Mouse (Mus musculus) cerebellum, adult 2 months (tissue): ENCODE measurements around the gene Meis2. TPM values are rescaled to one million over a fixed set of nuclear protein-coding genes. Genes with fewer than 3 reads are reported as not detected.

ENCODE experiments used
- DNase-seq, 2 experiments: peaks; one replicate each; pipeline ENCODE4 v3.0.0; 2021
- H3K27ac ChIP-seq: fragments of 200-500 bp; 2 replicates; pipeline ENCODE4 v1.5.1; 2012; ENCODE audit warnings: low read length, control low read depth, inconsistent platforms; ENCODE audit not compliant: insufficient read depth
- H3K27me3 ChIP-seq: fragments of 200-500 bp; 2 replicates; pipeline ENCODE4 v1.6.1; 2012; ENCODE audit warnings: inconsistent platforms, mild to moderate bottlenecking, low read length, moderate library complexity; ENCODE audit not compliant: control insufficient read depth, insufficient read depth
- H3K4me1 ChIP-seq: fragments of 200-500 bp; 2 replicates; pipeline ENCODE4 v1.6.1; 2011; ENCODE audit warnings: low read length; ENCODE audit not compliant: control insufficient read depth, insufficient read depth
- H3K4me3 ChIP-seq: fragments of 200-500 bp; replicated peaks from 2 replicates; pipeline ENCODE3; 2011; ENCODE audit warnings: mild to moderate bottlenecking, low read depth, low read length, control low read depth; ENCODE audit not compliant: insufficient read depth
- CTCF ChIP-seq: fragments of 200-500 bp; IDR thresholded peaks from 2 replicates; pipeline ENCODE4 v1.5.1; 2011; ENCODE audit warnings: low read depth, mild to moderate bottlenecking, control low read depth, low read length, moderate library complexity, borderline replicate concordance; ENCODE audit not compliant: insufficient read depth
- POLR2A ChIP-seq: fragments of 200-500 bp; IDR thresholded peaks from 2 replicates; pipeline ENCODE4 v1.6.1; 2011; ENCODE audit warnings: low read length, control low read depth, borderline replicate concordance; ENCODE audit not compliant: insufficient read depth
- WGBS: fragments of 180-500 bp; shearing (Covaris S2); methylation state at CpG from one replicate; pipeline ENCODE4 v1.1.7; 2018; 5-methylcytosine and 5-hydroxymethylcytosine counted together
- polyA plus RNA-seq: library from polyadenylated mRNA; depleted of rRNA; stranded (reverse); fragments of >200 nt; gene quantifications from 2 replicates; pipeline ENCODE4 v1.2.3, GENCODE M21; 2012

Gene Meis2
- polyA plus RNA-seq, 1 experiment = 58.7 TPM

DNA sequence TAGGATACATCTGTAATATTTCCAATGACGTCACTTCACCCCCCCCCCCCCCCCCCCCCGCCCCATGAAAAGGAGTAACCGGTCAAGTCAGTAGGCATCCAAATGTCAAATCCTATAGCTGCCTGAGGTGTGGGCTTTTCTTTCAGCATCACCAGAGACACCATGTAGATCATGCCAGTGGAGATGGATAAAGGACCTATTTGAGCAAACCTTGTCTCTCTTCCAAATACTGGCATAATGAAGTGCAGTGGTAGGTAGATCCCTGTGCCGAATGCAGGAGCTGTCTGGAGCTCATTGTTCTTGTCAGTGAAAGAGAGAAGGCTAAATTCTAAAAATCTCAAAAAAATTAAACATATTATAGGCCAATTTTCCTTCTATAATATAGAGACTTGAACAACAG, 151.1 kb downstream of the Meis2 start:
- Histone ChIP-seq H3K27ac (no peak overlapping the region), H3K27me3 (no peaks in the 10 kb centered on the region; the same call in 1 of the 2 replicates), H3K4me3 (no peak overlapping the region), H3K4me1 (no peaks in the 10 kb centered on the region)
- WGBS = 22% methylated on average over 4 of the region's 4 CpGs
- DNase-seq = no peak
- TF ChIP-seq CTCF (no peak), POLR2A (no peak)

DNA sequence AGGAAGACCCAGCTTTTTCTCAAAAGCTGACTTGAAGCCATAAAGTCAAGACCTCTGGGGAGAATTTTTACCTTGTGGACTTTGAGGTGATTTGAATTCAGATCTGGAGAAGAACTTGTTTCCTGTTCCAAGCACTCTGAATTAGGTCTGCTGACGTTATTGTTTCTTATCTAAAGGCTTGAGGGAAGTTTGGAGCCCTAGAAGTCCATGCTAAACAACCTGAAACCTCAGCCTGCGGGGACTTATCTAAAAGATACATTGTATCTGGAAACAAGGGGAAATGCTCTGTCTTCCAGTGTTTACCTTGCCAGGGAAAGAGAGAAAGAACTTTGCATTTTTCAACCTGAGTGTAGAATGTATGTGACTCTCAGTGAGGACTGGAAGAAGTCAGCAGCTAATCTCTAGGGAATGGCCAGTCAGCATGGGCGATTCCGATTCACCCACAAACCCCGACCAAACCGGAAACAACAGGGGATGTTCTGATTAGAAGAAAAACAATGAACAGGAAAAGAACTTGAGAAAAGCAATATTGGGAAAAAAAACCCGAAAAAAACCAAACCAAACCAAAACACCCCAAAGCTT, 152.6 kb downstream of the Meis2 start:
- Histone ChIP-seq H3K4me1 (no peaks in the 10 kb centered on the region), H3K27ac (no peak overlapping the region), H3K4me3 (no peak overlapping the region), H3K27me3 (no peaks in the 10 kb centered on the region; the same call in 1 of the 2 replicates)
- DNase-seq = no peak
- 80% methylated on average over 7 of the region's 7 CpGs for WGBS
- TF ChIP-seq POLR2A = no peak
- no peak for TF ChIP-seq CTCF

DNA sequence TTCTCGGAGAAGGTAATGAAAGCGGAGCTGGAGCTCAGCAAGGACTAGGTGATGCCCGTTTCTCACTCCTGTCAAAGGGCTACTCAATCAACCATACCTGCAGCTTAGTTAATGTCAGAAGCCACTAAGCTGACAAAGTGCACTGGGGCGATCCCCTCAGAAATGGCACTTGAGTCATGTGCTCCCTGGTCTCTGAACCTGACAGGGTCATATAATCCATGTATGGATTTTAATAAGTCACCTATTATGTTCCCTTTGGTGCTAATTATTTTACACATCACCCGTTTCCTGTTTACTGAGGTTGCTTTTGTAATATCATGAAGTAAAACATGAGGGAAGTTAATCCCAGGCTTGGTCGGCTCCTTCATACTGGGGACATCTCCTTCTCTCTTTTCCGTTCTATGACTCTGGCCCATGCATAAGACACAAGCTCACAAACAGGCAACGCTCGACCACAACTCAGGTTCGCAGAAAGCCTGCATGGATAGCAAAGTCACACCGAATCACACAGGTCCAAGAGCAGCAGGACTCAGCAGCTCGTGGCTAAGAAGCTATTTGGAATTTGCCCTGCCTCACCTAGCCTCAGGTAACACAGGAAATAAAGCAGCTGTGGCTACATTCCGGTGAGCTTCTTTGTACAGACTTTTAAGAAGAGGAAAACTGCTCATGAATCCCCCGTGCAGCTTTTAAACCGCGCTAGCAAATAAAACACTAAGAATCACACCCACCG, 153.6 kb downstream of the Meis2 start:
- DNase-seq = no peak
- WGBS = 92% methylated on average over 17 of the region's 17 CpGs
- H3K27me3 ChIP-seq = no peaks in the 10 kb centered on the region; the same call in 1 of the 2 replicates
- no peaks in the 10 kb centered on the region for H3K4me1 ChIP-seq
- H3K4me3 ChIP-seq = no peak overlapping the region
- H3K27ac ChIP-seq = no peak overlapping the region
- no peak for TF ChIP-seq CTCF
- no peak for TF ChIP-seq POLR2A

DNA sequence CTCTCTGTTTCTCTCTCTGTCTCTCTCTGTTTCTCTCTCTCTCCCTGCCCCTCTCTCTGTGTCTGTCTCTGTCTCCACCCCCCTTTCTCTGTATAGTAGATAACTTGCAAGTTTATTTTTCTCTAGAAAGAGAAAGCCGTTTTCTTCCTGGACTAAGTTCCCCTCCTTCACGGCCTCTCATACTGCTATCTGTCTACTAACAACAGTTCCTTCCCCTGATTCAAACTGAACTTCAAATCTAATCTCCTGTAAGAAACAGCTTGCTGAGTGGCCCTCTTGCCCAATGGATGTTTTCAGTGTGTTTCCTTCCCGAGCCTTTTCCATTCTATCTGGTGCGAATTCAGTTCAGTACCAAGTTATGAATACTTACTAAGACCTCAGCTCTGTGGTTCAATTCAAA, 155.4 kb downstream of the Meis2 start:
- no peak for DNase-seq
- H3K4me3 ChIP-seq = no peak overlapping the region

GRCm38 (mm10) chr2:115901007-115901406, 164.6 kb downstream of the Meis2 start:
- no peak overlapping the region for H3K27ac ChIP-seq
- no peaks in the 10 kb centered on the region for H3K27me3 ChIP-seq
- H3K4me3 ChIP-seq = no peak overlapping the region
- no peak for DNase-seq
- 93% methylated on average over 6 of the region's 6 CpGs for WGBS
- no peaks in the 10 kb centered on the region for H3K4me1 ChIP-seq
- TF ChIP-seq POLR2A (no peak), CTCF (no peak)

More for the DNA sequence above, 155.4 kb downstream of the Meis2 start:
- 93% methylated on average over 4 of the region's 4 CpGs for WGBS
- TF ChIP-seq POLR2A (no peak), CTCF (no peak)
- Histone ChIP-seq H3K4me1 (no peaks in the 10 kb centered on the region), H3K27ac (no peak overlapping the region), H3K27me3 (no peaks in the 10 kb centered on the region; the same call in 1 of the 2 replicates)

DNA sequence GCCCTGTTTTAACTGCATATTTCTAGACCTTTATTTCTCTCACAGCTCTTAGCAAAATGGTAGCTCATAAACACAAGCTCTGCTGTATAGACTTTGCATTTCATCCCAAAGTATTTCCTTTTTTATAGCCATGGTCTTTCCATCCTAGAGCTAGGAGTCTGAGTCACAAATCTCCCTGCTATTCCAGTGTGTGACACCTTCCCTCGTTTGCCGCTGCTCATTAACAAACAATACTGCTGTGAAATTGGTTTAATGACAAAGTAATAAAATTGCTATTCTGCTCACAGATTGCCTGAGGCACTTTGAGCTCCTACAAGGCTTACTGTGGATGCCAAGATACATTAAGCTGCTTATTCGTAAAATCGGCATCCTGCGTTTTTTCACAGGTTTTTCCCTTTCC, 168.1 kb downstream of the Meis2 start:
- Histone ChIP-seq H3K27me3 (no peaks in the 10 kb centered on the region), H3K4me1 (no peaks in the 10 kb centered on the region), H3K4me3 (no peak overlapping the region), H3K27ac (no peak overlapping the region)
- TF ChIP-seq CTCF = no peak
- no peak for TF ChIP-seq POLR2A
- no peak for DNase-seq
- WGBS = 82% methylated on average over 5 of the region's 5 CpGs

- Histone ChIP-seq H3K4me3 (no peak overlapping the region), H3K4me1 (no peaks in the 10 kb centered on the region), H3K27ac (no peak overlapping the region), H3K27me3 (no peaks in the 10 kb centered on the region)
- no peak for TF ChIP-seq CTCF
- TF ChIP-seq POLR2A = no peak
- 72% methylated on average over 2 of the region's 2 CpGs for WGBS
- no peak for DNase-seq
Measured at GRCm38 (mm10) chr2:115897001-115897400, 168.6 kb downstream of the Meis2 start.

DNA sequence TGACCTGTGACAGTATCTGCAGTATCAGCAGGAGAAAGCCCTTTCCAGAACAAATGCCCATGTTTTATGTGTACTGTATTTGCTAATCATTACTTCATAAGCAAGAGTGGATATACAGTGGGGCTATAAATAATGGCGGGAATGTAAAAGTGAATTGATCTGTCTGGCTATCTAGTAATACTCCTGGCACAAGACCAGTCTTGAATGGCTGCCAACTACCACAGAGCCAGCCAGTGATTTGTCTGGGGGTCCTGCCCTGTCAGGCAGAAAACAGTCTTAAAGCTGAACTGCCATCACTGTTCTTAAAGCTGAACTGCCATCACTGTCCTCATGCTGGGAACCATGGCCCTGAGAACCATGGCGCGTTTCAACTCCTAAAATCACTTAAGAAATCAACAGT, 169.9 kb downstream of the Meis2 start:
- DNase-seq = no peak
- H3K4me3 ChIP-seq = no peak overlapping the region
- H3K27me3 ChIP-seq = no peaks in the 10 kb centered on the region
- no peaks in the 10 kb centered on the region for H3K4me1 ChIP-seq
- 23% methylated on average over 3 of the region's 3 CpGs for WGBS
- TF ChIP-seq CTCF (no peak), POLR2A (no peak)
- H3K27ac ChIP-seq = no peak overlapping the region
